Mouse (Mus musculus) erythroblast, embryonic 14.5 days (primary cell): ENCODE results near the gene Dchs1.

Experiments used
- GATA1 ChIP-seq: IDR thresholded peaks from 2 replicates; pipeline ENCODE4 v1.6.1; 2012; ENCODE audit warnings: low read length, inconsistent platforms, mixed read lengths
- TAL1 ChIP-seq: IDR thresholded peaks from 3 replicates; pipeline ENCODE4 v1.6.1; 2012; ENCODE audit warnings: low read length, inconsistent platforms, mixed read lengths

DNA sequence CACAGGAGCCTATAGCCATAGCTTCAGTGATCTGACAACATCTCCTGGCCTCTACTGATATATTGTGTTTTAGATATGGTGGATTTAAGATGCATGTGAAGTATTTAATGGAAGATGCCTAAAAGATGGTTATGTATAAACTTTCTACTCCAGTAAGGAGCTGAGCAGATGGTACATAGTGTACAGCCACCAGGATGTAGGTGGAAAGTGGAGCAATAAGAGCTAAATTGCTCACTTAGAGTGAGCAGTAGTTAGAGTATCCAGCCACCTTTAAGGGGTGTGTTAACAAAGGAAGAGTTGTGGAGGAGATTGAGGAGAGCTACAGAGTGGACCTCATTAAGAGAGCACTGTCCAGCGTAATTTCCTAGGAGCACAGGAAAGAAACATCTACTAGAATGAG is 3.7 kb upstream of the Dchs1 start:
- TF ChIP-seq TAL1 (no peak), GATA1 (no peak)
